Mouse (Mus musculus) kidney, postnatal 0 days (tissue): Measurements from ENCODE around the gene Miip. TPM values are rescaled to one million over a fixed set of nuclear protein-coding genes. Genes with fewer than 3 reads are reported as not detected.
A peak's percentile ranks its signal among the peaks of the same experiment; 100 is the strongest.
"Not testable (repeated sequence)": the region's sequence is repeated elsewhere in the genome, so short reads cannot be mapped to it uniquely, and the experiment has no call there.

Source experiments
- ATAC-seq: fragments of 200-750 bp; cut with Nextera tagmentation; replicated peaks from 2 replicates; pipeline ENCODE4 v1.8.0; 2017; ENCODE audit warnings: low read depth, moderate number of reproducible peaks, moderate TSS enrichment, moderate library complexity; ENCODE audit not compliant: low FRiP score
- DNase-seq: peaks from one replicate; pipeline ENCODE4 v3.0.0-alpha.2; 2016; ENCODE audit warnings: low spot score
- H3K27ac ChIP-seq: fragments of 300-500 bp; sonication (generic); 2 replicates; pipeline ENCODE4 v1.5.1; 2014; ENCODE audit warnings: mild to moderate bottlenecking
- H3K27me3 ChIP-seq: fragments of 300-500 bp; sonication (generic); 2 replicates; pipeline ENCODE4 v1.6.1; 2014; ENCODE audit warnings: low read length, mixed read lengths; ENCODE audit not compliant: insufficient read depth
- H3K36me3 ChIP-seq: fragments of 300-500 bp; sonication (generic); 2 replicates; pipeline ENCODE4 v1.6.1; 2014; ENCODE audit warnings: low read length, mixed read lengths; ENCODE audit not compliant: insufficient read depth
- H3K4me1 ChIP-seq: fragments of 300-500 bp; sonication (generic); replicated peaks from 2 replicates; pipeline ENCODE4 v1.6.1; 2014; ENCODE audit warnings: antibody characterized with exemption, low read length, mixed read lengths; ENCODE audit not compliant: insufficient read depth
- H3K4me2 ChIP-seq: fragments of 300-500 bp; sonication (generic); 2 replicates; pipeline ENCODE4 v1.6.1; 2014; ENCODE audit warnings: mild to moderate bottlenecking, low read length, moderate library complexity, mixed read lengths
- H3K4me3 ChIP-seq: fragments of 300-500 bp; sonication (generic); replicated peaks from 2 replicates; pipeline ENCODE4 v1.5.1; 2014; ENCODE audit warnings: low read depth, low read length
- H3K9ac ChIP-seq: fragments of 300-500 bp; sonication (generic); 2 replicates; pipeline ENCODE4 v1.6.1; 2014; ENCODE audit warnings: low read depth, low read length
- H3K9me3 ChIP-seq: fragments of 300-500 bp; sonication (generic); replicated peaks from 2 replicates; pipeline ENCODE4 v1.6.1; 2016; ENCODE audit warnings: low read length, inconsistent platforms, mixed read lengths
- CTCF ChIP-seq: IDR thresholded peaks from 2 replicates; pipeline ENCODE4 v1.5.1; 2016; ENCODE audit warnings: antibody characterized with exemption, low read depth, mild to moderate bottlenecking, moderate library complexity
- WGBS: fragments of 180-500 bp; shearing (Covaris S2); extraction: QIAGEN DNeasy Blood & Tissue Kit; methylation state at CpG from one replicate; pipeline ENCODE4 v1.1.7; 2014; 5-methylcytosine and 5-hydroxymethylcytosine counted together
- polyA plus RNA-seq: library from polyadenylated mRNA; unstranded; fragments of >200 nt; fragmentation: Nextera tagmentation; extraction: Ambion mirVana; gene quantifications from 2 replicates; pipeline ENCODE4 v1.2.1, GENCODE M21; 2015

Miip gene
- polyA plus RNA-seq, 1 experiment from 2014 or later: 29.4 TPM

GRCm38 (mm10) chr4:147879456-147879855 lies 10.8 kb upstream of the Miip start:
- Histone ChIP-seq H3K27me3 (no peaks in the 10 kb centered on the region), H3K4me1 (no peaks in the 10 kb centered on the region), H3K27ac (no peak overlapping the region), H3K36me3 (peaks cover 64% of the 10 kb centered on the region), H3K9ac (no peak overlapping the region), H3K4me3 (no peak overlapping the region), H3K9me3 (no peaks in the 10 kb centered on the region), H3K4me2 (no peak overlapping the region)
- ATAC-seq (peak; percentile 8; the same call in 1 of the 2 replicates), DNase-seq (no peak)
- no peak for TF ChIP-seq CTCF
- WGBS: 71% methylated on average over 2 of the region's 2 CpGs

DNA sequence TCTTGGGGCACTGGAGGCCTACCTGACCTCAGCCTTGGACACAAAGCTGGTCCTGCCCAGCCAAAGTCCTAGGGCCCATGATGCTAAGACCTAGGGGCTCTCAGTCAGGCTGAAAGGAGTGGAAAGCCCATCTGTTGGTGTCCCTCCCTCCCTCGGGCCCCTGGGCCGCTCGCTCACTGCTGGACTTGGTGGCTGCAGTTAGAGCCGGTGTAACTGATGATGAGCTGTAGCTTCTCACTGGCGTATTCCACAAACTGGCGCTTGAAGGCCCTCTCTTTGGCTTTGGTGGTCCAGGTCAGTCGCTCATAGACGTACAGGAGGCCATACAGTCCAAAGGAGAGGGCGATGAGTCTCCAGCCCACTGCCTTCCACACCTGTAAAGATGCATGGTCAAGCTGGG lies 9.9 kb upstream of the Miip start:
- peaks cover 55% of the 10 kb centered on the region for H3K36me3 ChIP-seq
- no peak overlapping the region for H3K9ac ChIP-seq
- H3K4me1 ChIP-seq: no peaks in the 10 kb centered on the region
- H3K27me3 ChIP-seq: no peaks in the 10 kb centered on the region
- 95% methylated on average over 9 of the region's 9 CpGs for WGBS
- H3K4me3 ChIP-seq: no peak overlapping the region
- no peak overlapping the region for H3K4me2 ChIP-seq
- ATAC-seq (no peak; the same call in 1 of the 2 replicates), DNase-seq (no peak)
- TF ChIP-seq CTCF: no peak
- no peaks in the 10 kb centered on the region for H3K9me3 ChIP-seq
- no peak overlapping the region for H3K27ac ChIP-seq

DNA sequence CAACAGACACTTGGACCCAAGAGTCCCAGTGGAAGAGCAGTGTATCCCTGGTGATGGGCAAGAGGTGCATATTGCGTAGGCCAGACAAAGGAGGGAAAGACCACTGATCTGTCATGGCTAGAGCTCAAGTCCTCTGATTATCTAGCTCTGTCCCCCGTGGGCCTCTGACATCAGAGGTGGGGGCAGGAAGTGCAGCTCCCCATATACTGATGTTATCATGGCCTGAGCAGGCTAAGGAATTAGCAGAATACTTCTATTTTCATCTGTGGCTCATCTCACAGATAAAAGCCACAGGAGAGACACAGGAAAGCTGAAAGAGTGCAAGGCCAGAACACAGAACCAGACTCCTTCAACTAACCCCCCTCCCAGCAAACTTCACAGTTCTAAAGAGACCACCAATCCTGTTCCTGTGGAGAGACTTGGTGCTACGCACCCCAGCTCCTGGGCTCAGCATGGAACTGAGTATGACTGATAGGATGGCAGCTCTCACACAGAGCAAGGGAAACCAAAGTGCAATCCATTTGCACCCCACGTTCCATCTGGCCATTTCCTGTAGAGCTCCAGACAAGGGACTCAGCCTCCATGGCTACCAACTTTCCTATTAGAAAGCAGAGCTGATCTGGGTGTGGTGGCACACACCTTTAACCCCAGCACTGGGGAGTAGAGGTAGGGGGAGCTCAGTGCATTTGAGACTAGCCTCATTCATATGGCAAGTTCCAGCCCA lies 7.4 kb upstream of the Miip start:
- Histone ChIP-seq H3K27ac (no peak overlapping the region), H3K4me2 (no peak overlapping the region), H3K9me3 (no peaks in the 10 kb centered on the region), H3K4me3 (no peak overlapping the region), H3K27me3 (no peaks in the 10 kb centered on the region), H3K9ac (no peak overlapping the region), H3K36me3 (peaks cover 44% of the 10 kb centered on the region), H3K4me1 (no peaks in the 10 kb centered on the region)
- 85% methylated on average over 4 of the region's 4 CpGs for WGBS
- ATAC-seq (no peak), DNase-seq (no peak)
- no peak for TF ChIP-seq CTCF

GRCm38 (mm10) chr4:147869238-147869637 lies 622 bp upstream of the Miip start:
- Histone ChIP-seq H3K4me3 (peak overlapping the region; percentile 88), H3K4me2 (peak overlapping the region; percentile 62), H3K36me3 (peaks cover 20% of the 10 kb centered on the region; the same call in 1 of the 2 replicates), H3K27me3 (no peaks in the 10 kb centered on the region), H3K27ac (no peak overlapping the region), H3K4me1 (peaks cover 19% of the 10 kb centered on the region), H3K9me3 (no peaks in the 10 kb centered on the region), H3K9ac (peak overlapping the region; percentile 48)
- TF ChIP-seq CTCF: no peak
- 5% methylated on average over 5 of the region's 5 CpGs for WGBS
- no peak for DNase-seq
- no peak for ATAC-seq

- Histone ChIP-seq H3K9me3 (no peaks in the 10 kb centered on the region), H3K4me2 (peak overlapping the region; percentile 84), H3K27me3 (no peaks in the 10 kb centered on the region), H3K4me3 (peak overlapping the region; percentile 88), H3K9ac (peak overlapping the region; percentile 79), H3K4me1 (peaks cover 19% of the 10 kb centered on the region), H3K27ac (peak overlapping the region; percentile 91), H3K36me3 (peaks cover 24% of the 10 kb centered on the region)
- peak; percentile 31; the same call in 1 of the 2 replicates for TF ChIP-seq CTCF
- no peak for ATAC-seq
- peak; percentile 52 for DNase-seq
- WGBS: 3% methylated on average over 22 of the region's 22 CpGs
These were observed 810 bp downstream of the Miip start for GRCm38 (mm10) chr4:147867563-147868449.

- peaks cover 31% of the 10 kb centered on the region for H3K36me3 ChIP-seq
- not testable (repeated sequence) for ATAC-seq, H3K4me3 ChIP-seq, H3K27ac ChIP-seq, H3K27me3 ChIP-seq, H3K9ac ChIP-seq, H3K9me3 ChIP-seq
- DNase-seq: peak; percentile 51
- WGBS: 21% methylated on average over 3 of the region's 3 CpGs
- peak overlapping the region; percentile 84; the same call in 1 of the 2 replicates for H3K4me2 ChIP-seq
- peaks cover 19% of the 10 kb centered on the region for H3K4me1 ChIP-seq
These were observed 1.8 kb downstream of the Miip start for GRCm38 (mm10) chr4:147866793-147867192.
